Mouse (Mus musculus) hindbrain, embryonic 16.5 days (tissue): ENCODE measurements around the gene Nup214. TPM values are rescaled to one million over a fixed set of nuclear protein-coding genes. Genes with fewer than 3 reads are reported as not detected.

Experiments used
- ATAC-seq: fragments of 200-750 bp; cut with Nextera tagmentation; 2 replicates; pipeline ENCODE4 v1.8.0; 2017; ENCODE audit warnings: moderate TSS enrichment, moderate library complexity
- H3K27ac ChIP-seq: fragments of 300-500 bp; sonication (generic); 2 replicates; pipeline ENCODE4 v1.5.1; 2014; ENCODE audit warnings: low read depth, mild to moderate bottlenecking, control low read depth, low read length, moderate library complexity
- H3K27me3 ChIP-seq: fragments of 300-500 bp; sonication (generic); replicated peaks from 2 replicates; pipeline ENCODE4 v1.6.1; 2014; ENCODE audit warnings: low read length; ENCODE audit not compliant: control insufficient read depth, insufficient read depth
- H3K36me3 ChIP-seq: fragments of 300-500 bp; sonication (generic); 2 replicates; pipeline ENCODE4 v1.6.1; 2014; ENCODE audit warnings: mild to moderate bottlenecking, low read length, moderate library complexity, mixed read lengths; ENCODE audit not compliant: control insufficient read depth, insufficient read depth
- H3K4me1 ChIP-seq: fragments of 300-500 bp; sonication (generic); 2 replicates; pipeline ENCODE4 v1.6.1; 2014; ENCODE audit warnings: low read depth, low read length; ENCODE audit not compliant: control insufficient read depth, insufficient read depth
- H3K4me2 ChIP-seq: fragments of 300-500 bp; sonication (generic); 2 replicates; pipeline ENCODE4 v1.6.1; 2014; ENCODE audit warnings: mild to moderate bottlenecking, low read length, control low read depth, moderate library complexity
- H3K4me3 ChIP-seq: fragments of 300-500 bp; sonication (generic); 2 replicates; pipeline ENCODE4 v1.5.1; 2014; ENCODE audit warnings: mild to moderate bottlenecking, low read length, control low read depth, moderate library complexity
- H3K9ac ChIP-seq: fragments of 300-500 bp; sonication (generic); 2 replicates; pipeline ENCODE4 v1.6.1; 2014; ENCODE audit warnings: low read depth, mild to moderate bottlenecking, control low read depth, low read length, moderate library complexity
- H3K9me3 ChIP-seq: fragments of 300-500 bp; sonication (generic); 2 replicates; pipeline ENCODE4 v1.6.1; 2014; ENCODE audit warnings: mild to moderate bottlenecking, low read length, moderate library complexity; ENCODE audit not compliant: control insufficient read depth
- WGBS: fragments of 180-500 bp; shearing (Covaris S2); extraction: QIAGEN DNeasy Blood & Tissue Kit; methylation state at CpG from one replicate; pipeline ENCODE4 v1.1.7; 2014; 5-methylcytosine and 5-hydroxymethylcytosine counted together
- polyA plus RNA-seq: library from polyadenylated mRNA; unstranded; fragments of >200 nt; fragmentation: Nextera tagmentation; extraction: Ambion mirVana; gene quantifications from 2 replicates; pipeline ENCODE4 v1.2.1, GENCODE M21; 2015

Nup214 gene
- 51.7 and 54.7 TPM in 2 replicates for polyA plus RNA-seq

- Histone ChIP-seq H3K27ac (peak within 1 kb of the TSS; percentile 79), H3K4me3 (peak within 1 kb of the TSS; percentile 78), H3K4me2 (peak within 1 kb of the TSS; percentile 90), H3K4me1 (peaks cover 16% of the 10 kb centered on the region), H3K27me3 (no peaks in the 10 kb centered on the region), H3K36me3 (peaks cover 26% of the 10 kb centered on the region), H3K9ac (peak within 1 kb of the TSS; percentile 87), H3K9me3 (no peaks in the 10 kb centered on the region)
- under 1% methylated on average over 60 of the region's 60 CpGs for WGBS
- peak; percentile 99 for ATAC-seq
Measured at GRCm38 (mm10) chr2:31974141-31974808, at the start of gene Nup214. Gene Nup214, plus strand, starts transcription at chr2:31974436.

- Histone ChIP-seq H3K9ac (no peak overlapping the region), H3K4me2 (no peak overlapping the region), H3K9me3 (no peaks in the 10 kb centered on the region), H3K27me3 (no peaks in the 10 kb centered on the region), H3K4me1 (no peaks in the 10 kb centered on the region), H3K27ac (no peak overlapping the region), H3K4me3 (no peak overlapping the region), H3K36me3 (no peaks in the 10 kb centered on the region)
- WGBS: 34% methylated on average over 9 of the region's 9 CpGs
- no peak for ATAC-seq
Measured at GRCm38 (mm10) chr2:31924811-31925210, 49.4 kb upstream of the Nup214 start.

DNA sequence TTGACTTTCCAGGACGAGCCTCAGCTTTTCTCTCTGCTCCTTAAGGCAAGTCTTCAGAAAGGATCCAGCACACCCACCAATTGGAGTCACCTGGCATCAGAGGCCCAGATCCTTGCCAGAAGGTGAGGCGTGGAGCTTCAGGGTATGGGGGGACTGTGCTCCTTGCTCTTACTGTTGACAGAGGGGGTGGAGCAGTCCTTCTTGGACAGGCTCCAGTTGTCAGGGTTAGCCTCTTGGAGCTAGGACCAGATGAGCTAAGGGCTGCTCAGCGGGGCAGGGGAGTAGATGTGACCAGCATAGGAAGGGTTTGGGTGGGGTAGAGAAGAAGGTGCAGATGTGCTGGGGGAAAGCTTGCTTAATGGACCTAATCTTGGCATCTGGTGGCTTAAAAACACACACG lies 48.3 kb upstream of the Nup214 start:
- Histone ChIP-seq H3K9me3 (no peaks in the 10 kb centered on the region), H3K27me3 (no peaks in the 10 kb centered on the region), H3K4me2 (no peak overlapping the region), H3K4me3 (no peak overlapping the region), H3K27ac (no peak overlapping the region), H3K36me3 (no peaks in the 10 kb centered on the region), H3K9ac (no peak overlapping the region), H3K4me1 (no peaks in the 10 kb centered on the region)
- no peak for ATAC-seq
- 57% methylated on average over 4 of the region's 4 CpGs for WGBS

- H3K4me1 ChIP-seq: no peaks in the 10 kb centered on the region
- H3K9ac ChIP-seq: no peak overlapping the region
- H3K9me3 ChIP-seq: no peaks in the 10 kb centered on the region
- ATAC-seq: no peak
- WGBS: 87% methylated on average over 3 of the region's 3 CpGs
- no peak overlapping the region for H3K4me2 ChIP-seq
- no peak overlapping the region for H3K4me3 ChIP-seq
- H3K27ac ChIP-seq: no peak overlapping the region
- H3K36me3 ChIP-seq: no peaks in the 10 kb centered on the region
- H3K27me3 ChIP-seq: no peaks in the 10 kb centered on the region
Measured at GRCm38 (mm10) chr2:31929664-31930063, 44.6 kb upstream of the Nup214 start.

GRCm38 (mm10) chr2:31934551-31934950 lies 39.7 kb upstream of the Nup214 start:
- no peak overlapping the region for H3K4me2 ChIP-seq
- 29% methylated on average over 4 of the region's 4 CpGs for WGBS
- no peaks in the 10 kb centered on the region for H3K9me3 ChIP-seq
- ATAC-seq: no peak
- H3K4me3 ChIP-seq: no peak overlapping the region
- no peaks in the 10 kb centered on the region for H3K36me3 ChIP-seq
- no peaks in the 10 kb centered on the region for H3K4me1 ChIP-seq
- no peaks in the 10 kb centered on the region for H3K27me3 ChIP-seq
- no peak overlapping the region for H3K9ac ChIP-seq
- no peak overlapping the region for H3K27ac ChIP-seq

DNA sequence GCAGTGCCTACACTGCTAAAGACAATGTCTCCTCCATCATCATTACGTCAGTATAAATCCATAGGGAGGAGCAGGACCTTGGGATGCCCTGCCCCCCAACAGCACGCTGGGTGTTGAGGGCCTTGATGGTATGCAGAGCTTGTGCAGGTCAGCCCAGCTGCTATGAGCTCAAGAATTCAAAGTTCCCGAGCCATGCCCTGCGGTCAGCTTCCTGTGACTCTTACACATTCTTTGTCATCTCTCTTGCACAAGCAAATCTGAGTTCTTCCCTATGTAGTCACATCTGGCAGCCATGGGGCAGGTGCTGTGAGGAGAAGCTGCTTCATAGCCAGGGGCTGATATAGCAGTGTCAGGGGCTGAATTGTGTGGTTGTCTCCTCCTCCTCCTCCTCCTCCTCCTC lies 39.2 kb upstream of the Nup214 start:
- no peaks in the 10 kb centered on the region for H3K4me1 ChIP-seq
- ATAC-seq: no peak
- no peak overlapping the region for H3K4me3 ChIP-seq

GRCm38 (mm10) chr2:31938298-31938697 lies 35.9 kb upstream of the Nup214 start:
- no peak overlapping the region for H3K4me3 ChIP-seq
- no peak overlapping the region for H3K4me2 ChIP-seq
- H3K9me3 ChIP-seq: no peaks in the 10 kb centered on the region
- no peaks in the 10 kb centered on the region for H3K36me3 ChIP-seq
- no peaks in the 10 kb centered on the region for H3K4me1 ChIP-seq
- H3K27me3 ChIP-seq: no peaks in the 10 kb centered on the region
- no peak overlapping the region for H3K9ac ChIP-seq
- ATAC-seq: no peak
- WGBS: 86% methylated on average over 1 of the region's 1 CpGs
- H3K27ac ChIP-seq: no peak overlapping the region

More for the DNA sequence above, 39.2 kb upstream of the Nup214 start:
- no peaks in the 10 kb centered on the region for H3K9me3 ChIP-seq
- H3K27me3 ChIP-seq: no peaks in the 10 kb centered on the region
- WGBS: 40% methylated on average over 4 of the region's 4 CpGs
- no peaks in the 10 kb centered on the region for H3K36me3 ChIP-seq
- H3K27ac ChIP-seq: no peak overlapping the region
- H3K4me2 ChIP-seq: no peak overlapping the region
- H3K9ac ChIP-seq: no peak overlapping the region

GRCm38 (mm10) chr2:31943011-31943410 lies 31.2 kb upstream of the Nup214 start:
- H3K36me3 ChIP-seq: no peaks in the 10 kb centered on the region
- 83% methylated on average over 4 of the region's 4 CpGs for WGBS
- ATAC-seq: no peak

GRCm38 (mm10) chr2:31945580-31945979 lies 28.7 kb upstream of the Nup214 start:
- WGBS: 81% methylated on average over 2 of the region's 2 CpGs
- Histone ChIP-seq H3K36me3 (no peaks in the 10 kb centered on the region), H3K27me3 (no peaks in the 10 kb centered on the region), H3K4me3 (no peak overlapping the region), H3K9me3 (no peaks in the 10 kb centered on the region), H3K27ac (no peak overlapping the region), H3K9ac (no peak overlapping the region), H3K4me2 (no peak overlapping the region), H3K4me1 (peaks cover 2% of the 10 kb centered on the region)
- no peak for ATAC-seq

More at GRCm38 (mm10) chr2:31943011-31943410, 31.2 kb upstream of the Nup214 start:
- no peaks in the 10 kb centered on the region for H3K9me3 ChIP-seq
- no peaks in the 10 kb centered on the region for H3K4me1 ChIP-seq
- H3K27ac ChIP-seq: no peak overlapping the region
- no peak overlapping the region for H3K9ac ChIP-seq
- no peak overlapping the region for H3K4me3 ChIP-seq
- H3K27me3 ChIP-seq: no peaks in the 10 kb centered on the region
- H3K4me2 ChIP-seq: no peak overlapping the region
